Mouse (Mus musculus) spleen, adult 2 months (tissue): ENCODE data around the gene Obsl1. TPM values are rescaled to one million over a fixed set of nuclear protein-coding genes. Genes with fewer than 3 reads are reported as not detected.
A peak's percentile ranks its signal among the peaks of the same experiment; 100 is the strongest.

ENCODE experiments used
- DNase-seq, 2 experiments: peaks; one replicate each; pipeline versions ENCODE4 v3.0.0 to v3.0.0-alpha.2; 2012 to 2021; ENCODE audit warnings: low spot score in 2 of 2, low read depth in 1 of 2
- H3K27ac ChIP-seq: fragments of 200-500 bp; 2 replicates; pipeline ENCODE4 v1.5.1; 2012; ENCODE audit warnings: low read length, inconsistent platforms; ENCODE audit not compliant: insufficient read depth
- H3K27me3 ChIP-seq: fragments of 200-500 bp; 2 replicates; pipeline ENCODE4 v1.6.1; 2012; ENCODE audit warnings: mild to moderate bottlenecking, moderate library complexity, low read length, inconsistent platforms; ENCODE audit not compliant: control insufficient read depth, insufficient read depth
- H3K36me3 ChIP-seq: fragments of 200-500 bp; 2 replicates; pipeline ENCODE4 v1.6.1; 2012; ENCODE audit warnings: mild to moderate bottlenecking, low read length, inconsistent platforms; ENCODE audit not compliant: control insufficient read depth, insufficient read depth
- H3K4me1 ChIP-seq: fragments of 200-500 bp; 2 replicates; pipeline ENCODE4 v1.6.1; 2011; ENCODE audit warnings: inconsistent platforms; ENCODE audit not compliant: control insufficient read depth, insufficient read depth, insufficient read length
- H3K4me3 ChIP-seq: fragments of 200-500 bp; 2 replicates; pipeline ENCODE4 v1.5.1; 2011; ENCODE audit warnings: mild to moderate bottlenecking, inconsistent platforms; ENCODE audit not compliant: insufficient read depth, insufficient read length; ENCODE audit errors: extremely low read depth
- CTCF ChIP-seq: fragments of 200-500 bp; IDR thresholded peaks from 2 replicates; pipeline ENCODE4 v1.5.1; 2011; ENCODE audit warnings: mild to moderate bottlenecking, inconsistent platforms; ENCODE audit not compliant: insufficient read depth, insufficient read length, insufficient replicate concordance; ENCODE audit errors: extremely low read depth
- POLR2A ChIP-seq: fragments of 200-500 bp; IDR thresholded peaks from 2 replicates; pipeline ENCODE4 v1.6.1; 2011; ENCODE audit warnings: low read depth, low read length, inconsistent platforms
- WGBS: fragments of 180-500 bp; shearing (Covaris S2); methylation state at CpG from one replicate; pipeline ENCODE4 v1.1.7; 2018; 5-methylcytosine and 5-hydroxymethylcytosine counted together
- polyA plus RNA-seq: library from polyadenylated mRNA; depleted of rRNA; stranded (reverse); fragments of >200 nt; gene quantifications from 2 replicates; pipeline ENCODE4 v1.2.3, GENCODE M21; 2012

The Obsl1 gene
- polyA plus RNA-seq, 1 experiment = 7.8 TPM

GRCm38 (mm10) chr1:75547351-75547750, 41.1 kb upstream of the Obsl1 start:
- H3K36me3 ChIP-seq = no peaks in the 10 kb centered on the region
- H3K27ac ChIP-seq = no peak overlapping the region
- TF ChIP-seq CTCF (no peak), POLR2A (no peak)
- no peak for DNase-seq
- H3K27me3 ChIP-seq = peaks cover 16% of the 10 kb centered on the region
- no peak overlapping the region for H3K4me3 ChIP-seq
- no peaks in the 10 kb centered on the region for H3K4me1 ChIP-seq
- 92% methylated on average over 13 of the region's 13 CpGs for WGBS

- Histone ChIP-seq H3K36me3 (no peaks in the 10 kb centered on the region), H3K4me3 (peak within 1 kb of the TSS; percentile 50; the same call in 1 of the 2 replicates), H3K4me1 (no peaks in the 10 kb centered on the region), H3K27ac (no peak within 1 kb of the TSS), H3K27me3 (peaks cover 16% of the 10 kb centered on the region)
- 4% methylated on average over 62 of the region's 64 CpGs for WGBS
- no peak for DNase-seq
- TF ChIP-seq POLR2A = no peak
- no peak for TF ChIP-seq CTCF
Observed at GRCm38 (mm10) chr1:75545965-75546956, 40.0 kb upstream of the Obsl1 start, which contains the start of gene Slc4a3. Slc4a3 (plus strand) TSS chr1:75546266.

- no peak overlapping the region for H3K27ac ChIP-seq
- peaks cover 16% of the 10 kb centered on the region for H3K27me3 ChIP-seq
- H3K36me3 ChIP-seq = no peaks in the 10 kb centered on the region
- no peak overlapping the region for H3K4me3 ChIP-seq
- 86% methylated on average over 6 of the region's 6 CpGs for WGBS
- no peak for DNase-seq
- TF ChIP-seq POLR2A (no peak), CTCF (no peak)
- no peaks in the 10 kb centered on the region for H3K4me1 ChIP-seq
Observed at GRCm38 (mm10) chr1:75544351-75544750, 38.1 kb upstream of the Obsl1 start.

GRCm38 (mm10) chr1:75541496-75541895, 35.2 kb upstream of the Obsl1 start:
- H3K27ac ChIP-seq = no peak overlapping the region
- WGBS = 90% methylated on average over 7 of the region's 7 CpGs
- no peaks in the 10 kb centered on the region; the same call in 1 of the 2 replicates for H3K36me3 ChIP-seq
- TF ChIP-seq POLR2A = no peak
- no peak for TF ChIP-seq CTCF
- no peaks in the 10 kb centered on the region for H3K4me1 ChIP-seq
- no peak for DNase-seq
- H3K4me3 ChIP-seq = no peak overlapping the region
- H3K27me3 ChIP-seq = peaks cover 7% of the 10 kb centered on the region

- no peak overlapping the region for H3K4me3 ChIP-seq
- no peaks in the 10 kb centered on the region for H3K4me1 ChIP-seq
- peaks cover 16% of the 10 kb centered on the region for H3K36me3 ChIP-seq
- no peak for DNase-seq
- 84% methylated on average over 9 of the region's 9 CpGs for WGBS
- no peak overlapping the region for H3K27ac ChIP-seq
- TF ChIP-seq CTCF (no peak), POLR2A (no peak)
- no peaks in the 10 kb centered on the region for H3K27me3 ChIP-seq
Observed at GRCm38 (mm10) chr1:75538597-75539190, 32.4 kb upstream of the Obsl1 start.

GRCm38 (mm10) chr1:75537587-75537986, 31.3 kb upstream of the Obsl1 start:
- no peak for TF ChIP-seq POLR2A
- no peak for TF ChIP-seq CTCF
- WGBS = 90% methylated on average over 2 of the region's 2 CpGs
- no peak for DNase-seq

More at GRCm38 (mm10) chr1:75537587-75537986, 31.3 kb upstream of the Obsl1 start:
- Histone ChIP-seq H3K4me1 (no peaks in the 10 kb centered on the region), H3K27ac (no peak overlapping the region), H3K4me3 (no peak overlapping the region), H3K27me3 (no peaks in the 10 kb centered on the region), H3K36me3 (peaks cover 23% of the 10 kb centered on the region)
